Mouse (Mus musculus) ovary, adult 18-20 months (tissue): ENCODE data around the gene Cdk15.

Source experiments
- DNase-seq: peaks from one replicate; pipeline ENCODE4 v3.0.0; 2022; ENCODE audit warnings: low spot score, mixed read lengths

The Cdk15 gene

GRCm38 (mm10) chr1:59376557-59376956, 119.9 kb downstream of the Cdk15 start:
- DNase-seq: no peak

DNA sequence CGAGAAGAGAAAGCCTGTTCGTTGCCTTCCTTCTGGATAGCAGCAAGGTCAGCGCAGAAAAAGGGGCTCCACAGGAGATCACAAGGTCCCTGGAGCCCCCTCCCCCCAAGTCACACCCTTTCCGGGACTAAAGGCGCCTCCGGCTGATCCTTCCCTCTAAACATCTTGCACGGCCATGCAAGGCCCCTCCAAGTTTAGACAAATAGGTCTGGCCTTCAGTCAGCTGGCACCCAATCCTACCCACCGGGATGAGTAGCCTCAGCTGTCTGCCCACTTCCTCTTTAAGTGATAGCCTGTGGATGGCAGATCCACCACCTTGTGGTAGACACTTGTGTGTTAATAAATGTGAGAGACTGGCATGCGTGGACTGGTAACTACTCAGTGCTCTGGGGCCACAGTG, 120.6 kb downstream of the Cdk15 start:
- no peak for DNase-seq

DNA sequence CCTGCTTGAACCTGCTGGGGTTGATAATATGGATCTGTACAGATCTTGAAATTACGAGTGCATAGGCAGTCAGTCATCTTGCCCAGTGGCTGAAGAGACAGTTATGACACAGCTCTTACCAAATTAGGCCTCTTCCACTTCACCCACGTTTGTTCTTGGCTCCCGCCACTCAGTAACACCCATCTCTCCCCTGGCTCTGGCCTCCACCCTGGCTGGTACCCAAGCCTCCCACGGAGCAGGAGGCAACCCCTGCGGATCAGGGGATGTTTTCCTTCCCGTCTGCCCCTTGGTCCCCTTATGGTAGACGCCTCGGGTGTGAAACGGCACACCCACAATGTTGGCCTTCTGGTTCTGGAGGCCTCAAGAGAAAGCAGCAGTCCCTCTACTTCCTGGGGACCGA, 124.2 kb downstream of the Cdk15 start:
- peak; percentile 26 for DNase-seq

DNA sequence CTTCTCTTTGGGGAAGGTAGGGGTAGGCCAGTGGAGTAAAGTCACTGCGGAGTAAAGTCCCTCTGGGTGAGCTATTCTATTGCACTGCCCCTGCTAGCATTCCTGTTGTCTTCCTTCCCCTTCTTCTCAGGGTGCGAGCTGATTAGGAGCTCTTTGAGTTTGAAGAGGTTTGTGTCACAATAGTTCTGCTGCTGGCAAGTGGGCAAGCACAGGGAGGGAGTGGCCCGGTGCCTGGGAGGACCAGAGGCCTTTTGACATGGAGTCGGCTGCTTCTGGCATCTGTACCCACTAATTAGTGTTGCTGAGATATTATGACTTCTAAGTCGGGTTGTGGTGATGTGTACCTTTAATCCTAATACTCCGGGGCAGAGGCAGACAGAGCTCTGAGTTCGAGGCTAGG, 124.8 kb downstream of the Cdk15 start:
- no peak for DNase-seq

DNA sequence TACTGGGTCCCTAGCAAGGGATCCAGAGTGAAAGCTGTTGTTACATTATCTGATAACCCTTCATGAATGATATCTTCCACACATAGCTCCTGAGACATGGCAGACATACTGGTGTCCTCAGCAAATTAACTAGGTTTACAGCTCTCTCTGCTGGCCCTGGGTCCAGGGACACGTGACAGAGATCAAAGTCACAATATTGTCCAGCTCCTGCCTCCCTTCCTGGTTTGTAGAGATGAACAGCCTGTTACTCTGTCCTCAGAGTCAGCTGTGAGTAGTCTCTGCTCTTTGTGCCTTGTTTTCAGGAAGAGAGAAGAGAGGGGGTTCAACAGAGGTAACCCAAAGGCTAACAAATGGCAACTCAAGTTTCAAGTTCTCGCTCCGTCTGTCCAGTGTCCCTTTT, 125.8 kb downstream of the Cdk15 start:
- no peak for DNase-seq

- DNase-seq: no peak
These were observed 126.4 kb downstream of the Cdk15 start for GRCm38 (mm10) chr1:59383049-59383610.

DNA sequence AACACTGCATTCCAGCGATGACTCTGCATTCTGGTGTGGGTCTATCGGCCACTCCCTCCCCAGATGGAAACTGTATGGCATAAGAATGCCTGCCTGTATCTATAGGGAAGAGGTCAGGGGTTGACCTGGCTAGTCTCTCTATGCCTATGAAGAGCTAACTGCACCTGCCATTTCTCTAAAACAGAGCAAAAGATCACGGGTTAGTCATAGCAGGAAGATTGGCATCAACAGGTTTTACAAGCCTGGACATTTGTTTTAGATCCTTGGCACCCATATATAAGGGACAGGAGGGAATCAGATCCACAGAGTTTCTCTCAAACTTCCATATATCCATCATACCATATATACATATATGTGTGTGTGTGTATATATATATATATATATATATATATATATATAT, 127.7 kb downstream of the Cdk15 start:
- no peak for DNase-seq

GRCm38 (mm10) chr1:59385641-59386040, 128.9 kb downstream of the Cdk15 start:
- no peak for DNase-seq

DNA sequence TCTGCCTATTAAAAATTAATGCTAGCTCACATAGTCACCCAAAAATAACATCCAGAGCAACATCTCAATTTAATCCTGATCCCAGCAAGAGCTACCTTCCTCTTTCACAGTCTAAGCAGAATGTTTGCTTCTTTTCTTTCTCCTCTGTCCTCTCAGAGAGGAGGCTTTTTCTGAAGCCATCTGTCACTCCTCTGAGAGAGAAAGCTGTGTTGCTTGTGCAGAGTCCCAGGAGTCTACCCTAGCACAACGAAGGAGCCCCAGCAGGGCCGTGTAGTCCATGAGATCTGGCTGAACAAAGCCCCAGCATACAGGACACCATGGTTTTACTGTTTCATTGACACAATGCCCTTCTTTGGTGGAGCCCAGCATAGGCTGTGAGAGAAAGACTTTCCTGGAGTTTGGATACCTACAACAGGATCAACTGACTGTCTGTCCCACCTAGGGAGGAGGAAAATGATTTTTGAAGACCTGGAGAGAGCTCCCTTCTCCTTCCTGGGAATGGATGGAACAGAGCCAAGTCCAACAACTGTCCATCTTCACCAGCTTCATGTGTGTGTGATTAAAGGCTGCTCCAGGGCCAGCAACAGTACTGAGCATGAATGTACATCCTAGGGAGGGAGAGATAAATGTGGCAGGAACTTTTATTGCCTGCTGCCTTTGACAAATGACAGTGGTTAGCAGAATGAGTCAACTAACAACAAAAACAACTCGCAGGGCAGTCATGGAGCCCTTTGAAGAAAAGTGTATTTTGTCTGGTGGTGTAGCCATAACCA, 131.0 kb downstream of the Cdk15 start:
- no peak for DNase-seq

- DNase-seq: no peak
These were observed 132.5 kb downstream of the Cdk15 start for GRCm38 (mm10) chr1:59389181-59389580.

- peak; percentile 16 for DNase-seq
These were observed 135.0 kb downstream of the Cdk15 start for GRCm38 (mm10) chr1:59391736-59392135.

GRCm38 (mm10) chr1:59394072-59394471, 137.4 kb downstream of the Cdk15 start:
- DNase-seq: no peak

DNA sequence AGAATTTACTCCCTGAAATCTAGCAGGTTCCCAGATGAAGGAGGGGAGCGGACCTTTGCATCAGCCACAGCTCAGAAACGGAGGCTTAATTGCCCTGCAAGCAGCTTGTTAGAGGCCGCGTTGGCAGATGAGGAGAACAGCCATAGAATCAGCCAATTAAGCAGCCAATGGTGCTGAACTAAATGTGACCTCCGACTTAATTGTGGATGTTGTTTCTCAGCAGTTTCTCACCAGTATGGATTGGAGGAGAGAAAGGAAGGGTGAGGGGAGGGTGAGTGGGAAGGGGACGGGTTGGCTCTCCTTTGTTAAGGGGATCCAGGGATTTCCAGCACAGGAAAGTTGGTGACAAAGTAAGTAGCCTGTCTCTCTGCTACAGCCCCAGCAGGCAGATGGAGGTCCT, 137.9 kb downstream of the Cdk15 start:
- DNase-seq: no peak

DNA sequence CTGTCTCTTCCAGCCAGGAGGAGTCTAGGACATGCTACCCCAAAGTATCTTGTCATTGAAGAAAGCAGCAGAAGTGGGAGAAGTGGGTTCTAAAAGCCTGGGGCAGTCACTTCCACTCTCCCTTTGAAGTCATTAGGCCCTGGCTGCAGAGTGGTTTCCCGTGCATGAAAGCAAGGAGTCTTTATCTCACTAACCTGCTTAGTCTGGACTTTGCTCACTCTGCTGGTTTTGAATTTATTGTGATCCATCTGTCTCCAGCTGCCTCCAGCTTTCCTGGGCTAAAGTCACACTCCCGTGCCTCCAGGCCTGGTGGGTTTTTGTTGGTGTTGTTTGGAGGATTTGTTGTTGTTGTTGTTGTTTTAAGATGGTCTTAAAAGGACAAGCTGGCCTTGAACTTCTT, 139.3 kb downstream of the Cdk15 start:
- DNase-seq: no peak

DNA sequence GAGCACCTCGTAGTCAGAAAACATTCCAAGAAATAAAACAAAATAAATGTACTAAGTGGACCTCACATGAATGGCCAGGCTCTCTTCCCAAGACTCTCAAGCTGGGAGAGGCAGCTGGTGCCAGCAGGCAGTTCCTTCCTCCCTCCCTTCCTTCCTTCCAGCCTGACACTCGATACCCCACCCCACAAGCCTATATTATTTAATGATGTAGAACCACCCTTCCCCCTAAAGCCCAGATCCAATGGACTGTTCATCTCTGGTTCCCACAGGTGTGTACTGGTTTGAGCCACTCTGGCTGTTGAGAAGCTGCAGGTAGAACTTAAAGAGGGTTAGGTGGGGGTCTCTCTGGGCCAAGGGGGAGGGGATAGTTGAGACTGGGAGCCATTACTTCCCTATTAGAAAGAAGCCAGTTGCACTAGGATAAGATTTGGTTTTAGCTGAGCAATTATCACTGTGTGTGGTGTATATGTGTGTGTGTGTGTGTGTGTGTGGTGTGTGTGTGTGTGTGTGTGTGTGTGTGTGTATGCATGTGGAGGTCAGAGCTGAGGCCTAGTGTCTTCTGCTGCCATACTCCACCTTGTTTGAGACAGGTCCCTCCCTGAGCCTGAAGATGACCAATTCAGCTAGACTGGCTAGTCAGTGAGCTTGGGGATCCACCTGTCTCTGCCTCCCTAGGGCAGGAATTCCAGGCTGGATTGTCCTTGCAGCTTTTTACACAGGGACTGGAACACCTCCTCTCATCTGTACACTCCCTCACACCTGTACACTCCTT, 143.0 kb downstream of the Cdk15 start:
- no peak for DNase-seq

GRCm38 (mm10) chr1:59401253-59401652, 144.5 kb downstream of the Cdk15 start:
- no peak for DNase-seq
